Mouse (Mus musculus) urinary bladder, adult 18-20 months (tissue): ENCODE results near the gene Kcnip1.

Experiments used
- DNase-seq, 2 experiments: peaks; one replicate each; pipeline ENCODE4 v3.0.0; 2022; ENCODE audit warnings: low spot score in 2 of 2, mixed read lengths in 2 of 2

Gene Kcnip1

GRCm38 (mm10) chr11:33939456-33940113 is 53.4 kb downstream of the Kcnip1 start:
- no peak for DNase-seq

GRCm38 (mm10) chr11:33938561-33939274 is 54.2 kb downstream of the Kcnip1 start:
- no peak for DNase-seq

- no peak for DNase-seq
Measured at GRCm38 (mm10) chr11:33937641-33938040, 55.3 kb downstream of the Kcnip1 start.

GRCm38 (mm10) chr11:33934286-33934685 is 58.7 kb downstream of the Kcnip1 start:
- no peak for DNase-seq

GRCm38 (mm10) chr11:33932386-33933111 is 60.4 kb downstream of the Kcnip1 start:
- no peak for DNase-seq

- no peak for DNase-seq
Measured at GRCm38 (mm10) chr11:33931836-33932385, 61.0 kb downstream of the Kcnip1 start.

GRCm38 (mm10) chr11:33929412-33929811 is 63.5 kb downstream of the Kcnip1 start:
- DNase-seq: no peak

GRCm38 (mm10) chr11:33928658-33929057 is 64.3 kb downstream of the Kcnip1 start:
- DNase-seq: no peak

- DNase-seq: no peak
Measured at GRCm38 (mm10) chr11:33927836-33928235, 65.1 kb downstream of the Kcnip1 start.

GRCm38 (mm10) chr11:33927321-33927720 is 65.6 kb downstream of the Kcnip1 start:
- DNase-seq: no peak

GRCm38 (mm10) chr11:33926551-33926950 is 66.4 kb downstream of the Kcnip1 start:
- DNase-seq: no peak

GRCm38 (mm10) chr11:33925778-33926177 is 67.2 kb downstream of the Kcnip1 start:
- DNase-seq: no peak

- no peak for DNase-seq
Measured at GRCm38 (mm10) chr11:33923031-33923430, 69.9 kb downstream of the Kcnip1 start.

GRCm38 (mm10) chr11:33921451-33921850 is 71.5 kb downstream of the Kcnip1 start:
- no peak for DNase-seq

- DNase-seq: no peak
Measured at GRCm38 (mm10) chr11:33919826-33920225, 73.1 kb downstream of the Kcnip1 start.

- DNase-seq: no peak
Measured at GRCm38 (mm10) chr11:33918424-33918823, 74.5 kb downstream of the Kcnip1 start.

- DNase-seq: peak; percentile 31 to 70
Measured at GRCm38 (mm10) chr11:33917574-33917973, 75.4 kb downstream of the Kcnip1 start.

GRCm38 (mm10) chr11:33914216-33914615 is 78.7 kb downstream of the Kcnip1 start:
- no peak for DNase-seq

- DNase-seq: no peak
Measured at GRCm38 (mm10) chr11:33913061-33913460, 79.9 kb downstream of the Kcnip1 start.

- no peak for DNase-seq
Measured at GRCm38 (mm10) chr11:33912151-33912571, 80.8 kb downstream of the Kcnip1 start.

- DNase-seq: no peak
Measured at GRCm38 (mm10) chr11:33910982-33911381, 82.0 kb downstream of the Kcnip1 start.
